Mouse (Mus musculus) gastrocnemius, postnatal 14 days (tissue): ENCODE results near the gene Rbx1. TPM values are rescaled to one million over a fixed set of nuclear protein-coding genes. Genes with fewer than 3 reads are reported as not detected.
"Not testable (repeated sequence)": the region's sequence is repeated elsewhere in the genome, so short reads cannot be mapped to it uniquely, and the experiment has no call there.

ENCODE experiments used
- DNase-seq: peaks from one replicate; pipeline ENCODE4 v3.0.0; 2021; ENCODE audit warnings: mixed read lengths
- intact Hi-C: fragments of 180-260 bp; cut with DNase I; formaldehyde crosslinking; loops from one replicate; pipeline ENCODE4 v1.15.1; 2025; ENCODE audit warnings: low total_unique reads
- total RNA-seq, 2 experiments: library from RNA; stranded (reverse); gene quantifications; 2 replicates each; pipeline ENCODE4 v1.2.3; 2021

The Rbx1 gene
- total RNA-seq, 2 experiments from 2014 or later = 106 to 113 TPM

- intact Hi-C loops, DNase-seq: not testable (repeated sequence)
Observed at GRCm38 (mm10) chr15:81480284-81480683, 14.2 kb downstream of the Rbx1 start.

DNA sequence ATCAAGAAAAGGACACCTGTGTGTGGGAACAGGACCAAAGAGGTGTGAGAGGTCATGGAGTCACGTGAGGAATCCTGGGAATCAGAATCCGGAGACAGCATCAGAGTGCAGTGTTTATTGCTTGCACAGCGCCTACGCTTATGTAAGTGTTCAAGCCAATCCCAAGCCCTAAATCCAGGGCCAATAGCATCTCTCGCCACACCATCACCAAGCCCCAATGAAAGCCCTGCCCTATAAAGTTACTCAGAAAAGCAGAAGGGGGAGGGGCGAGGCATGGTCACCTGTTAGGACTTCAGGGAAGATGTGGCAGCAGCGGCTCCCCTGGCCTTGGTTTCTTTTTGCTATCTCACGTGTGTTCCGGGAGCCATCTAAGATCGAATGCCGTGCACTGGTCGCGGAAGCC, 14.9 kb downstream of the Rbx1 start:
- intact Hi-C loops = no loop called here
- DNase-seq = peak; percentile 16

- no peak for DNase-seq
- intact Hi-C loops = no loop called here
Observed at GRCm38 (mm10) chr15:81482966-81483365, 16.9 kb downstream of the Rbx1 start.

DNA sequence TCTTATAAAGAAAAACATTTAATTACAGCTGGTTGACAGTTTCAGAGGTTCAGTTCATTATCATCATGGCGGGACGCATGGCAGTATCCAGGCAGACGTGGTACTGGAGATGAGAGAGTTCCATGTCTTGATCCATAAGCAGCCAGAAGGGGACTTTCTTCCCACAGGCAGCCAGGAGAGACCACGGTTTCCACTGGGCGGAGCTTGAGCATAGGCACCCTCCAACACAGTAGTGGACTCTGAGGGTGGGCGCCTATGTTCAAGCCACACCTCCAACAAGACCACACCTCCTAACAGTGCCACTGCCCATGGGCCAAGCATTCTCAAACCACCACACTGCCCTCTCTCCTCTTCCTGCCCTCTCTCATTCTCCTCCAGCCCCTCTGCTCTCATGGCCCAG, 17.6 kb downstream of the Rbx1 start:
- intact Hi-C loops = no loop called here
- DNase-seq = no peak

GRCm38 (mm10) chr15:81485483-81485882, 19.4 kb downstream of the Rbx1 start:
- DNase-seq = no peak
- intact Hi-C loops = no loop called here

DNA sequence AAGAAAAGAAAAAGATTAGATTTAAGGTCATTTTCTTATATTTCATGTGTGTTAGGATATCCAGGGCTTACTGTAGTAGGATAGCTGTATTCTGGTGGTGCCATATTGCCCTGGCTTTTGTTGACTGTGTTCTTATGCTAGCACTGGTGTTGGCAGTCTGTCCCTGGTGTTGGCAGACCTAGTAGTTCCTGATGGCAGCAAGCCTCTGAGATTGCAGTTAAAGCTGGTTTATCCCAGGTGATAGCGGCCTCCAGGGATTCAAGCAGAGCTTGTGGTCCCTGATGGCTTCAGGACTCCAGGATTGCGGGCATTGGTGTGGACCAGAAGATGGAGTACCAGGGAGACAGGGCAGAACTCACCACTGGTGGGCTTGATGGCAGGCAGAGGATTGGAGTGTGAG, 37.4 kb downstream of the Rbx1 start:
- intact Hi-C loops = no loop called here
- no peak for DNase-seq

GRCm38 (mm10) chr15:81503995-81504394, 37.9 kb downstream of the Rbx1 start:
- intact Hi-C loops = no loop called here
- no peak for DNase-seq

DNA sequence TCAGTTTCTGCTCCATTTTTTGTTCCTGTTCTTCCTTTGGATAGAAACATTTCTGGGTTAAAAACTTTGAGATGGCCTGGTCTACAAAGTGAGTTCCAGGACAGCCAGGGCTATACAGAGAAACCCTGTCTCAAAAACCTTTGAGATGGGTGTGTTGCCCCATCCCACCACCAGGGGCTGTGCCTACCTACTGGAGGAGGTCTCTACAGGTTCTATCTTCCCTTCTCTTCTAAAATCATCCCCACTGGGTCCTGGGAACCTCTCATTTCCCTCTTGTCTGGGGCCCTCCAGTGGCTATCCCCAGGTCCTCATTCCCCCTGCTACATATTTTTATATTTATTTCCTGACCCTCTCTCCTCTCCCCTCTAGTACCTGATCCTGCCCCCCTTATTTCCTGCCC, 41.1 kb downstream of the Rbx1 start:
- DNase-seq = no peak
- intact Hi-C loops = no loop called here

DNA sequence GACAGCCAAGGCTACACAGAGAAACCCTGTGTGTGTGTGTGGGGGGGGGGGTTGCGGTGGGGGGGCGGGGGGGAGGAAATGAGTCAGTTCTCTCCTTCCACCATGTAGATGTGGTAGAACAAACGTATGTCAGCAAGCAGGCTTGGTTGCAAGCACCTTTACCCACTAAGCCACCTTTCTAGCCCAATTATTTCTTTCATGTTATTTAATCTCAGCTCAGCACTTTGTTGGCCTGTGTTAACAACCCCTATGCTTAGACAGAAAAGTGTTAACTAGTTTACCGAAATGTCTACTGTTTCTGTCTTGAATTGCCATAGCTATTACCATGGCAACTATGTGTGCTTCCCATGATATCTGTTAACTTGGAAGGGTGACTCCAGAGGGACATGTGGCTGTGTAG, 44.5 kb downstream of the Rbx1 start:
- intact Hi-C loops = no loop called here
- DNase-seq = no peak

GRCm38 (mm10) chr15:81511601-81512261, 45.6 kb downstream of the Rbx1 start:
- peak; percentile 23 for DNase-seq
- intact Hi-C loops = no loop called here

DNA sequence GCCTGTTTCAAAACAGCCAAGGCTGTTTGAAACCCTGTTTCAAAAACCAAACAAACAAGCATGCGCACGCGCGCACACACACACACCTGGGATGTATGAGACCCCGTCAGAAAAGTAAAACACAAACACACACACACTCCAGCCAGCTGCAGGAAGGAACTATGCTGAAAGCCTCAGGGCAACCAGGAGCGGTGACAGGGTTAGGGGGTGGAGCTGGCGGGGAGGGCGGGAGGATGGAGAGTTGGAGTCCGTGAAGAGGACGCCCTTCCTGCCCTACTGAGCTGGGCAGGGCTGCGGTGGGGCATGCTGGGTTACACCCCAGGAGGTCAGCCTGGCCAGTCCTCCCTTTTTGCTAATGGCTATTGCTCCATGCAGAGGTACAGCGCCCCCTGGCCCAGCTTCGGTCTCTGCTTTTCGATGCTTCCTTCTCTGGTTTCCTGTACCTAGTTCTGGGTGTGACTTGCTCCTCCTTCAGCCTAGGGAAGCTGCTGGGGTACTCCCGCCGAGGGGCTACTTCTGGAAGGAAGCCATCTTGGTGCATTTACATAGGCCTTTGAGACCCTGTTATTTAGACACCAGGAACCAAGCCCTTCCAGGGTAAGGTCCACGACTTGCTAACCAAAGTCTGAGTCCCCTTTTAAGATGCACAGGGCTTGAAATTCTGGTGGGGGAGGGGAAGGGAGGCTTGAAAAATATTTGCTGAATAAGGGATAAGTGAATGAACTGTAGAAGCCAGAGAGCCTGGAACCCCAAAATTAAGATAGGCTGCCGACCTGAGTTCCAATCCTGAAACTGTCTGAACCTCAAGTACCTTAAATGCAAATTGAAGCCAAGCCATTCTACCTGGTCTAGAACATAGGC, 48.2 kb downstream of the Rbx1 start:
- intact Hi-C loops = no loop called here

GRCm38 (mm10) chr15:81515221-81515620, 49.1 kb downstream of the Rbx1 start:
- intact Hi-C loops = no loop called here
- DNase-seq = no peak

More for the DNA sequence above, 48.2 kb downstream of the Rbx1 start:
- peak; percentile 85 for DNase-seq

DNA sequence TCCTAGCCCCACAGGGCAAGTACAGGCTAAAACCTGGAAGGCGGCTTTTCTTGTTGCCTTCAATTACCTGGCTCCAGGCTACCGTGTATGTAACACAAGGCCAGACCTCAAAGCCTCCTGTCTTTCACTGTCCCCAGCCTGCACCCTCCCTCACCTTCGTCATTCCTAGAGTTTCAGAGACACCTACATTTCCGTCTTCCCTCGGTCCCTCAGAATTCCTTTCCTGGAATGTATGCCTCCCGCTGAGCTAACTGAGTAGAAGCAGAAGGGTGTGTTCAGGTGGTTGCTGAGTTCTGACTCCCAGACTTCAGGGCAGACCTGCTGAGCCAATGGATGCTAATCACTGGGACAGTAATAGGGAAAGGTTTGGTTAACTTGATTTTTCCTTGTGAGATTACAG, 51.9 kb downstream of the Rbx1 start:
- no peak for DNase-seq
- intact Hi-C loops = no loop called here

DNA sequence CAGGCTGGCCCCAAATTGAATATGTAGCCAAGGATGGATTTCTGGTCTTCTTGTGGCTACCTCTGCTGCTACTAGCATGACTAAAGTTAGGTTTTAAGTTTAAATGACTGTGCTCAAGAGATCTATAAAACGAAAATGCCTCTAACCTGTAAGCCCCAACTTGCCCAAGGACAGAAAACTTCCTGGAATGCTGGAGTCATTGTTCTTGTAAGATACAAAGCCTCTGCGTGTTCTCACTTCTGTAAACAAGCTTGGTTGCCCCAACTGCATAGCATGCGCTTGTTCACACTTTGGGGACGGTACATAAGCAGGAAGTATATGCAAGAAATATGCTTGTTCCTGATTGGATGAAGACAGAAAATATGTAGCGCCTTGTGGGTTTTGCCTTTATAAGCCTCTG, 52.7 kb downstream of the Rbx1 start:
- DNase-seq = no peak
- intact Hi-C loops = no loop called here

DNA sequence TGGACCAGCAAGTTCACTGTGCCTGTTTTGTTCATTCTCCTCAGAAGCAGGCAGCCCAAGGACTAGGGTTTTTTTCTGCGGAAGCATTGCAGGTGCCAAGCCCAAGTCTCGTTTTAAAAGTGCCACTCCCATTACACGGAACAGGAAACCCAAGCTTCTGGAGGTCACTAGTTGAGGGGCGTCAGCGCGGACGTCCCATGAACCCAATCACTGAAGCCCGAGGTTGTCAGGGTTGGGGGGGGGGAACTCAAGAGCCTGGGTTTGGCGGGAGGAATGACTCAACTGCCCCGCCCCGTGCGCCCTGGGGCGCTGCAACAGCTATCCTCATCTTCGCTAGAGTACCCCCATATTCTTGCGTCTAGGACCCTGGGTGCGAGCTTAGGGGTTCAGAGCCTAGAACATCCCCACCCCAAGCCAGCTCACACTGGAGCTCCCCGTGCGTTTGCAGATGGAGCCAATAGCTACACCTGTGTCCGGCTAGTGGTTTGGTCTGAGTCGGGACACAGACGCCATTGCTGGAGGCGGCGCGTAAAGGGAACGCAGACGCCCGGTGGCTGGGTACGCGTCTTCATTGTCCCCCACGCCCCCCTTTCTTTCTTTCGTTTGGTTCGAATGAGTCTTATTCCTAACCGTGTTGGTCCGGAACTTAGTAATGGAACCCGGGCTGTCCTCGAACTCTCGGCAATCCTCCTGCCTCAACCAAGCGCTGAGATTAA, 56.1 kb downstream of the Rbx1 start:
- intact Hi-C loops = no loop called here
- DNase-seq = peak; percentile 41

DNA sequence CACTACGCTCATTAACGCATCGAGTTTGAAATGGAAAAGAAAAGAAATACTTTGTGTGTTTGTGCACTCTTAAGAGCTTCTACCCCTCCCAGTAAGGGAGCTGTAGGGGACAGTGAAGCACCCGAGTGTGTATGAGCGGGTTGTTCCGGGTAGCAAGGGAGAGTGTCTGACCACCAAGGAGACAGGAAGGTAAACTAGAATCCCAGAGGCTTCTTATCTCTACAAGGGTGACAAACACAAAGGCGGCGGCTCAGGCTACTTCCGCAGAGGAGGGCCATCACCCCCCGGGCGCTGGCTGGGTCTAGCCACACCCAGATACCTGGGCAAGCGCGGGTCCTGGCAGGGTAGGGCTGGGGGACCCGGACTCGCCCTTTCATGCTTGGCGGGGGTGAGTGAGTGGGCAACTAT, 56.7 kb downstream of the Rbx1 start:
- intact Hi-C loops = no loop called here

DNA sequence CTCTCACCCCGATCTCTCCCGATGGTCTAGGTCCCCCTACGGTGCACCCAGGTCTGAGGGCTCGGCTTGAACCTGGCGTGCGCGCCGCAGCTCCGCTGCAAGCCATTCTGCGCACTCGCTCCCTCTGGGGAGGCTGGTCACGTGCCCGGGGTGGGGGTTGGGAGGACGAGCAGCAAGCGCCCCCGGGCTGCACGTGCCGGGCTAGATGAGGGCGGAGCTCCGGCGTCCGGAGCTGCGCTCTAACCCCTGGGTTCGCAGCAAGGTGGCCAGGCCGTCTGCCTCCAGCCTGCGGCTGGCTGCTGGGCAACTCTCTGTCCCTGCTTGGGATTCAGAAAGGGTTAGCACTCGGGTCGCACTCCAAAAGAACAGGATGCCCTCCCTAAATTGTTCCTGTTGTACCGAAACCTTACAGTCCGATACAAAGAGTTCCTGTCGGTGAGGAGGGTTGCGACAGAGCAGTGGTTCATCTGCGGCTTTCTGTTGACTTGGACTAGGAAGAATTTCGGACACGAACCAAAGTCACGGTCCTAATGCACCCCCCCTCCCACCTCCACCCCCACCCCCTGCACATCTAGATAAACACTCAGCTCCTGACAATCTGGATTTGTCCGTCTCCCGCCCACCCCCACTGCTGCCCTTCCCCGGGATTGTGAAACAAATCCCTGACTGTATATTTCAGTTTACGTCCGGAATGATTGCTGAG, 57.2 kb downstream of the Rbx1 start:
- DNase-seq = peak; percentile 94
- intact Hi-C loops = no loop called here

More for the DNA sequence above, 56.7 kb downstream of the Rbx1 start:
- no peak for DNase-seq

GRCm38 (mm10) chr15:81523901-81524300, 57.8 kb downstream of the Rbx1 start:
- intact Hi-C loops = no loop called here
- DNase-seq = no peak
